Mouse (Mus musculus) C2C12 (cell line): ENCODE measurements around the gene Bbs4. TPM values are rescaled to one million over a fixed set of nuclear protein-coding genes. Genes with fewer than 3 reads are reported as not detected.

Experiments used
- H3K27me3 ChIP-seq: one replicate; pipeline ENCODE4 v1.6.1; 2011; ENCODE audit not compliant: control insufficient read depth, insufficient read depth, insufficient read length
- H3K36me3 ChIP-seq: one replicate; pipeline ENCODE4 v1.6.1; 2011; ENCODE audit not compliant: control insufficient read depth, insufficient read depth
- H3K4me3 ChIP-seq: one replicate; pipeline ENCODE4 v1.5.1; 2011; ENCODE audit warnings: mild to moderate bottlenecking, control low read depth; ENCODE audit not compliant: poor library complexity, insufficient read depth, severe bottlenecking
- H3K79me2 ChIP-seq: one replicate; pipeline ENCODE4 v1.6.1; 2011; ENCODE audit not compliant: control insufficient read depth, insufficient read depth
- H3K79me3 ChIP-seq: one replicate; pipeline ENCODE4 v1.6.1; 2011; ENCODE audit warnings: low read depth, control low read depth
- H3ac ChIP-seq: one replicate; pipeline ENCODE3; 2011; ENCODE audit warnings: low read depth; ENCODE audit not compliant: control insufficient read depth, insufficient read length
- CEBPB ChIP-seq: IDR thresholded peaks from one replicate; pipeline ENCODE4 v1.6.1; 2011; ENCODE audit warnings: low read depth, mild to moderate bottlenecking, control low read depth, moderate library complexity
- CTCF ChIP-seq: IDR thresholded peaks from one replicate; pipeline ENCODE4 v1.5.1; 2011; ENCODE audit not compliant: control insufficient read depth, insufficient read depth, insufficient read length
- FOSL1 ChIP-seq: IDR thresholded peaks from one replicate; pipeline ENCODE4 v1.8.0; 2011; ENCODE audit warnings: mild to moderate bottlenecking, low read length; ENCODE audit not compliant: poor library complexity, insufficient read depth, severe bottlenecking
- MAX ChIP-seq: IDR thresholded peaks from one replicate; pipeline ENCODE4 v1.6.1; 2011; ENCODE audit warnings: mild to moderate bottlenecking, control low read depth
- MYOD1 ChIP-seq: IDR thresholded peaks from one replicate; pipeline ENCODE4 v1.6.1; 2011; ENCODE audit warnings: low read depth; ENCODE audit not compliant: control insufficient read depth, insufficient read length
- MYOG ChIP-seq: IDR thresholded peaks from one replicate; pipeline ENCODE4 v1.6.1; 2011; ENCODE audit not compliant: control insufficient read depth, insufficient read length; ENCODE audit errors: extremely low read depth
- USF1 ChIP-seq: IDR thresholded peaks from one replicate; pipeline ENCODE4 v1.6.1; 2011; ENCODE audit warnings: low read depth, mild to moderate bottlenecking, control low read depth, moderate library complexity
- polyA plus RNA-seq: library from polyadenylated mRNA; unstranded; fragments of >200 nt; fragmentation: generic; extraction: Trizol; gene quantifications from one replicate; pipeline ENCODE4 v1.2.1, GENCODE M21; 2012; ENCODE audit warnings: missing spikeins

Gene Bbs4
- polyA plus RNA-seq, 1 experiment, result 1.7 TPM

DNA sequence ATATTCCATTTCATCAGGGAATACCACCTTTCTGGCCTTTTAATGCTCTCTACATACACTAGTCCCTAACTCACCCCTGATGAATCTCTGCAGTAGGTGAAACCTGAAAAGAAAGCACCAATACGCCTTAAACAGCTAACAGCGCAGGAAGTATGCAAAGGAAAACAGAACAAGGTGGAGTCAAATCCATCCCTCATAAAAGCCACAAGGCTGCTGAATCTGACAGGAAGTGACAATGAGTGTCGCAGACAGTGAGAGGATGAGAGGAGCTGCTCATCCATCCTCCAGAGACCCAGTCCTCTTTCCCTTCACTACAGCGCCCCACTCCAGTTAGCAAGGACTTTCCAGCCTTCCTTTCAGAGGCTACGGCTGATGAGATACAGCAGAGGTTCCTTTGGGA lies 14.9 kb downstream of the Bbs4 start:
- H3K36me3 ChIP-seq, result peaks cover 2% of the 10 kb centered on the region
- no peak overlapping the region for H3ac ChIP-seq
- H3K79me3 ChIP-seq, result no peaks in the 10 kb centered on the region
- no peaks in the 10 kb centered on the region for H3K27me3 ChIP-seq
- H3K79me2 ChIP-seq, result no peaks in the 10 kb centered on the region
- H3K4me3 ChIP-seq, result no peak overlapping the region
- no peak for TF ChIP-seq CEBPB
- no peak for TF ChIP-seq MYOG
- TF ChIP-seq USF1, result no peak

DNA sequence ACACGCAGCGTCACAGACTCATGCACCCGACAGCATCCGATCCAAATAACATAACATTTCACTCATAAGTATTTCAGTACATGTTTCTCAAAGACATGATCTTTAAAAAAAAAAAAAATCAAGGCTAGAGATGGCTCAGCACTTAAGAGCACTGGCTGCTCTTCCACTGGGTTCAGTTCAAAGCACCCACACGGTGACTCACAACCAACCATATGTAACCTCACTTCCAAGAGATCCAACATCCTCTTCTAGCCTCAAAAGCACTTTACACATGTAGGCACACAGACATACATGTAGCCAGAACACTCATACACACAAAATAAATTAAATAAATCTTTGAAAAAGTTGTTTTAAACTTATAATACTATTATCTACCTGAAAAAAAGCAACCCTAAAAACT lies 15.4 kb downstream of the Bbs4 start:
- Histone ChIP-seq H3ac (no peak overlapping the region), H3K27me3 (no peaks in the 10 kb centered on the region), H3K36me3 (peaks cover 5% of the 10 kb centered on the region), H3K4me3 (no peak overlapping the region), H3K79me2 (no peaks in the 10 kb centered on the region), H3K79me3 (no peaks in the 10 kb centered on the region)
- TF ChIP-seq MYOD1 (no peak), FOSL1 (no peak), MAX (no peak), CTCF (no peak), USF1 (no peak), MYOG (no peak), CEBPB (no peak)

DNA sequence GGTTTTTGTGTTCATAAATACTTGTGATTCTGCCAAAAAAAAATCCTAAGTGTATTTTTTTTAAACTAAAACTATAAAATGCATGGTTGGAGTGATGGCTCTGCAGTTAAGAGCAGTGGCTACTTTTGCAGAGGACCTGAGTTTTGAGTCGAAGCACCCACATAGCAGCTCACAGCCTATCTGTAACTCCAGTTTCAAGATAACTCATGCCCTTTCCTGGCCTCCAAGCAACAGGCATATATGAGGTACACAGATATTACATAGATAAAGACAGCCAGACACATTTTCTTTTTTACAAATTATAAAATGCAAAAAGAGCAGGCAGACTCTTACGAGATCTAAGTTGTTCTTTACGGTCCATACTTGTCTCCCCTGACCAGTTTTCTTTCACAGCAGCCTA lies 16.8 kb downstream of the Bbs4 start:
- H3K4me3 ChIP-seq, result no peak overlapping the region
- H3K79me3 ChIP-seq, result no peaks in the 10 kb centered on the region
- peaks cover 5% of the 10 kb centered on the region for H3K36me3 ChIP-seq
- no peak for TF ChIP-seq MYOD1
- TF ChIP-seq CTCF, result no peak
- no peak for TF ChIP-seq USF1
- TF ChIP-seq MAX, result no peak
- TF ChIP-seq FOSL1, result no peak
- TF ChIP-seq MYOG, result no peak
- TF ChIP-seq CEBPB, result no peak
- no peaks in the 10 kb centered on the region for H3K27me3 ChIP-seq
- no peak overlapping the region for H3ac ChIP-seq
- H3K79me2 ChIP-seq, result no peaks in the 10 kb centered on the region

DNA sequence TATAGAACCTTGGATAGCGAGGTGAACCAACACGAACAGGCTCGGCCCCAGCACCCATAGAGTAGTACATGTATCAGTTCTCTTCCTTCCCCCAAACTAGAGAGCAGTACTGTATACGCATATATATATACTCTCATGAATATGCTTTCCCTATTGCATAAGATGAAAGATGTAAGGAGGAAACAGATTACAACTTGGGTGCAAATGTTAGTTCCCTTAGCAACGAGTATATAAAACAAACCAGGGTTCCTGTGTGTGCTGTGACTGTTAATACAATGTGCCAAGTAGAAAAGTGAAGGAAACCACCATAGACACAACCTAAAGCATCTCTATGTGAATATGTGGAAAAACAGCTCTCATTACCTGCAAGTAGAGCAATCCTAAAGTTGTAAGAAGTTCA lies 23.3 kb downstream of the Bbs4 start:
- peaks cover 8% of the 10 kb centered on the region for H3K36me3 ChIP-seq
- no peaks in the 10 kb centered on the region for H3K79me3 ChIP-seq
- H3K27me3 ChIP-seq, result no peaks in the 10 kb centered on the region
- H3ac ChIP-seq, result no peak overlapping the region
- no peaks in the 10 kb centered on the region for H3K79me2 ChIP-seq
- H3K4me3 ChIP-seq, result no peak overlapping the region
- TF ChIP-seq MYOG, result no peak
- no peak for TF ChIP-seq MYOD1
- no peak for TF ChIP-seq FOSL1
- TF ChIP-seq USF1, result no peak
- TF ChIP-seq MAX, result no peak
- no peak for TF ChIP-seq CTCF
- no peak for TF ChIP-seq CEBPB

DNA sequence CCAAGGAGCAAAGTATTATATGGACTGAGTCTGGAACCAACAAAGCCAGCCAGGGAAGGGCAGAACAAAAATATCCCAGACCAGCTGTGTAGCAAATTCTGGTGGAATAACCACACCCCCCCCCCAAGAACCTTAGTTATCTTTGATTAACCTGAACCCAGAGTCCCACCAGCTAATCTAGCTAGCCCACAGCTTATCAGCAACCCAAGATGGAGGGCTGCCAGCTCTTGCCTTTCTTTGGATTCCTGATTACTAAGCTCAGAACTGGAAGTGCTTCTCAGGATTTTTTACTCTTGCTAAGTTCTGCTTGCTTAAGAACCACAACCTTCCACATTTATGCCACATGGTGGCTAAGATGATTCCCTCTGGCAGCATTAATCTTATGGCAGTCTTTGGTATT lies 29.0 kb downstream of the Bbs4 start:
- no peak overlapping the region for H3ac ChIP-seq
- no peaks in the 10 kb centered on the region for H3K79me2 ChIP-seq
- no peaks in the 10 kb centered on the region for H3K27me3 ChIP-seq
- no peak overlapping the region for H3K4me3 ChIP-seq
- no peak for TF ChIP-seq MAX
- TF ChIP-seq MYOD1, result no peak
- no peak for TF ChIP-seq USF1
- no peak for TF ChIP-seq CTCF
- no peak for TF ChIP-seq CEBPB
- TF ChIP-seq MYOG, result no peak
- TF ChIP-seq FOSL1, result no peak
- H3K36me3 ChIP-seq, result peaks cover 28% of the 10 kb centered on the region
- no peaks in the 10 kb centered on the region for H3K79me3 ChIP-seq

DNA sequence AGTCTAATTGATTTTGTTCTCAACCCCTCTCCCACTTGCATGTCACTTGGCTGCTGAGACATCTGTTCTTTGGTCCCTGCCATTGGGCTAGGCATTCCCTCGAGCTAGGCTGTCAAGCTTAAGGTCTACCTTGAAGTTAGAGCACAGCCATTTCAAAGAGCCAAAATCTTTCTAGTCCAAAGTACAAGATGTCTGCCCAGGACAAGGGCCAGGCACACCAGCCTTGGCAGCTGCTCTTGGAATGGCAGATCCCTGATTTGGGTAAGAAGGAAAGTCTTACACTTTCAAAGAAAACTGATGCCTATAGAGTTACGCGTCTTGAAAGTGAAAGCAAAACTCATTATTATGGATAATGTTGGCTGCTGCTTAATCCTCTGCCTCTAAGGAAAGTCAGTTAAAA lies 37.1 kb downstream of the Bbs4 start:
- no peaks in the 10 kb centered on the region for H3K79me3 ChIP-seq
- TF ChIP-seq MAX, result no peak
- TF ChIP-seq MYOG, result no peak
- TF ChIP-seq MYOD1, result no peak
- TF ChIP-seq USF1, result no peak
- no peak for TF ChIP-seq FOSL1
- TF ChIP-seq CEBPB, result no peak
- no peak for TF ChIP-seq CTCF
- no peak overlapping the region for H3ac ChIP-seq
- no peak overlapping the region for H3K4me3 ChIP-seq
- no peaks in the 10 kb centered on the region for H3K79me2 ChIP-seq
- H3K36me3 ChIP-seq, result peaks cover 16% of the 10 kb centered on the region
- no peaks in the 10 kb centered on the region for H3K27me3 ChIP-seq
